Mouse (Mus musculus): ENCODE results near the gene Rnf216.
"Not testable (repeated sequence)": the region's sequence is repeated elsewhere in the genome, so short reads cannot be mapped to it uniquely, and the experiment has no call there.

Rnf216 gene

GRCm38 (mm10) chr5:143112281-143113246 lies at the start of gene Rnf216:
Gene Rnf216, minus strand, starts transcription at chr5:143112994.
- DNase-seq (ENCODE audit: low spot score), result peak; percentile 96

- no peak for DNase-seq (ENCODE audit: low spot score)
These were observed 42.7 kb upstream of the Rnf216 start for GRCm38 (mm10) chr5:143155534-143155933.

- DNase-seq (ENCODE audit: low spot score), result no peak
These were observed 41.0 kb upstream of the Rnf216 start for GRCm38 (mm10) chr5:143153756-143154155.

GRCm38 (mm10) chr5:143150044-143150443 lies 37.2 kb upstream of the Rnf216 start:
- DNase-seq (ENCODE audit: low spot score), result no peak

- no peak for DNase-seq (ENCODE audit: low spot score)
These were observed 36.7 kb upstream of the Rnf216 start for GRCm38 (mm10) chr5:143149536-143149935.

- no peak for DNase-seq (ENCODE audit: low spot score)
These were observed 35.9 kb upstream of the Rnf216 start for GRCm38 (mm10) chr5:143148661-143149060.

GRCm38 (mm10) chr5:143147481-143147880 lies 34.7 kb upstream of the Rnf216 start, which contains the start of gene Olfr718-ps1:
Gene Olfr718-ps1, minus strand, starts transcription at chr5:143147581.
- DNase-seq (ENCODE audit: low spot score), result no peak

GRCm38 (mm10) chr5:143137580-143137979 lies 24.8 kb upstream of the Rnf216 start:
- no peak for DNase-seq (ENCODE audit: low spot score)

- no peak for DNase-seq (ENCODE audit: low spot score)
These were observed 22.2 kb upstream of the Rnf216 start for GRCm38 (mm10) chr5:143135042-143135441.

- DNase-seq (ENCODE audit: low spot score), result not testable (repeated sequence)
These were observed 21.6 kb upstream of the Rnf216 start for GRCm38 (mm10) chr5:143134216-143135010.

GRCm38 (mm10) chr5:143132935-143133514 lies 20.2 kb upstream of the Rnf216 start:
- DNase-seq (ENCODE audit: low spot score), result no peak

- peak; percentile 39 for DNase-seq (ENCODE audit: low spot score)
These were observed 17.5 kb upstream of the Rnf216 start for GRCm38 (mm10) chr5:143130342-143130741.

GRCm38 (mm10) chr5:143129101-143129500 lies 16.3 kb upstream of the Rnf216 start:
- no peak for DNase-seq (ENCODE audit: low spot score)

GRCm38 (mm10) chr5:143127837-143128236 lies 15.0 kb upstream of the Rnf216 start:
- DNase-seq (ENCODE audit: low spot score), result no peak

- DNase-seq (ENCODE audit: low spot score), result no peak
These were observed 14.1 kb upstream of the Rnf216 start for GRCm38 (mm10) chr5:143126908-143127307.

GRCm38 (mm10) chr5:143126089-143126488 lies 13.3 kb upstream of the Rnf216 start:
- DNase-seq (ENCODE audit: low spot score), result no peak

GRCm38 (mm10) chr5:143125601-143126000 lies 12.8 kb upstream of the Rnf216 start:
- no peak for DNase-seq (ENCODE audit: low spot score)

- no peak for DNase-seq (ENCODE audit: low spot score)
These were observed 12.1 kb upstream of the Rnf216 start for GRCm38 (mm10) chr5:143124805-143125378.

GRCm38 (mm10) chr5:143122673-143123072 lies 9.9 kb upstream of the Rnf216 start:
- DNase-seq (ENCODE audit: low spot score), result no peak

GRCm38 (mm10) chr5:143122125-143122524 lies 9.3 kb upstream of the Rnf216 start:
- DNase-seq (ENCODE audit: low spot score), result no peak

GRCm38 (mm10) chr5:143106842-143107241 lies 6.0 kb downstream of the Rnf216 start:
- DNase-seq (ENCODE audit: low spot score), result no peak

- DNase-seq (ENCODE audit: low spot score), result no peak
These were observed 9.6 kb downstream of the Rnf216 start for GRCm38 (mm10) chr5:143103231-143103630.
